Mouse (Mus musculus) heart, postnatal 0 days (tissue): ENCODE measurements around the gene Fam240a. TPM values are rescaled to one million over a fixed set of nuclear protein-coding genes. Genes with fewer than 3 reads are reported as not detected.

Source experiments
- ATAC-seq: fragments of 200-750 bp; cut with Nextera tagmentation; 2 replicates; pipeline ENCODE4 v1.8.0; 2017; ENCODE audit warnings: low read depth, moderate number of reproducible peaks, moderate library complexity; ENCODE audit not compliant: insufficient read depth
- DNase-seq: peaks from one replicate; pipeline ENCODE4 v3.0.0-alpha.2; 2016; ENCODE audit warnings: low spot score
- H3K27ac ChIP-seq: fragments of 300-500 bp; sonication (generic); 2 replicates; pipeline ENCODE4 v1.5.1; 2014; ENCODE audit warnings: low read depth, mild to moderate bottlenecking
- H3K27me3 ChIP-seq: fragments of 300-500 bp; sonication (generic); 2 replicates; pipeline ENCODE4 v1.6.1; 2014; ENCODE audit warnings: low read length, mixed read lengths; ENCODE audit not compliant: control insufficient read depth, insufficient read depth
- H3K36me3 ChIP-seq: fragments of 300-500 bp; sonication (generic); replicated peaks from 2 replicates; pipeline ENCODE4 v1.6.1; 2014; ENCODE audit warnings: low read length, mixed read lengths; ENCODE audit not compliant: control insufficient read depth, insufficient read depth
- H3K4me1 ChIP-seq: fragments of 300-500 bp; sonication (generic); 2 replicates; pipeline ENCODE4 v1.6.1; 2014; ENCODE audit warnings: antibody characterized with exemption; ENCODE audit not compliant: control insufficient read depth, insufficient read depth
- H3K4me2 ChIP-seq: fragments of 300-500 bp; sonication (generic); 2 replicates; pipeline ENCODE4 v1.6.1; 2014; ENCODE audit warnings: low read depth, mild to moderate bottlenecking, low read length, moderate library complexity
- H3K4me3 ChIP-seq: fragments of 300-500 bp; sonication (generic); 2 replicates; pipeline ENCODE4 v1.5.1; 2014; ENCODE audit warnings: low read depth, low read length
- H3K9ac ChIP-seq: fragments of 300-500 bp; sonication (generic); replicated peaks from 2 replicates; pipeline ENCODE4 v1.6.1; 2014; ENCODE audit warnings: low read depth, low read length, mixed read lengths
- H3K9me3 ChIP-seq: fragments of 300-500 bp; sonication (generic); replicated peaks from 2 replicates; pipeline ENCODE4 v1.6.1; 2016; ENCODE audit warnings: low read length; ENCODE audit not compliant: control insufficient read depth
- CTCF ChIP-seq: IDR thresholded peaks from 2 replicates; pipeline ENCODE4 v1.5.1; 2016; ENCODE audit warnings: antibody characterized with exemption, control low read depth, low read depth
- EP300 ChIP-seq: IDR thresholded peaks from 2 replicates; pipeline ENCODE4 v1.6.1; 2016; ENCODE audit warnings: antibody characterized with exemption, low read depth
- WGBS: fragments of 180-500 bp; shearing (Covaris S2); extraction: QIAGEN DNeasy Blood & Tissue Kit; methylation state at CpG from one replicate; pipeline ENCODE4 v1.1.7; 2014; 5-methylcytosine and 5-hydroxymethylcytosine counted together
- polyA plus RNA-seq: library from polyadenylated mRNA; unstranded; fragments of >200 nt; fragmentation: Nextera tagmentation; extraction: Ambion mirVana; gene quantifications from 2 replicates; pipeline ENCODE4 v1.2.1, GENCODE M21; 2015
- total RNA-seq: library from RNA; depleted of rRNA; stranded (reverse); fragments of >200 nt; gene quantifications from 2 replicates; pipeline ENCODE4 v1.2.3, GENCODE M21; 2014; ENCODE audit warnings: low replicate concordance

Gene Fam240a
- total and polyA plus RNA-seq, 2 experiments from 2014 or later = not detected

- H3K9me3 ChIP-seq = no peaks in the 10 kb centered on the region
- no peak overlapping the region for H3K4me2 ChIP-seq
- H3K4me1 ChIP-seq = peaks cover 17% of the 10 kb centered on the region
- H3K27me3 ChIP-seq = no peaks in the 10 kb centered on the region
- DNase-seq = no peak
- H3K9ac ChIP-seq = no peak overlapping the region
- TF ChIP-seq EP300 (no peak), CTCF (no peak)
- H3K27ac ChIP-seq = no peak overlapping the region
- no peak for ATAC-seq
- H3K4me3 ChIP-seq = no peak overlapping the region
- peaks cover 12% of the 10 kb centered on the region for H3K36me3 ChIP-seq
- 80% methylated on average over 13 of the region's 13 CpGs for WGBS
Measured at GRCm38 (mm10) chr9:110960230-110961149, 43.8 kb upstream of the Fam240a start.

GRCm38 (mm10) chr9:110959669-110960068 lies 43.0 kb upstream of the Fam240a start:
- no peak for DNase-seq
- Histone ChIP-seq H3K9me3 (no peaks in the 10 kb centered on the region), H3K27ac (no peak overlapping the region), H3K4me1 (peaks cover 17% of the 10 kb centered on the region), H3K27me3 (no peaks in the 10 kb centered on the region), H3K4me2 (no peak overlapping the region), H3K4me3 (no peak overlapping the region), H3K36me3 (peaks cover 9% of the 10 kb centered on the region), H3K9ac (no peak overlapping the region)
- TF ChIP-seq CTCF = no peak
- TF ChIP-seq EP300 = no peak
- WGBS = 65% methylated on average over 5 of the region's 5 CpGs
- no peak for ATAC-seq

- Histone ChIP-seq H3K4me2 (no peak overlapping the region), H3K27ac (peak overlapping the region; percentile 86), H3K36me3 (peaks cover 4% of the 10 kb centered on the region), H3K4me3 (no peak overlapping the region), H3K4me1 (peaks cover 11% of the 10 kb centered on the region), H3K27me3 (no peaks in the 10 kb centered on the region), H3K9me3 (no peaks in the 10 kb centered on the region), H3K9ac (no peak overlapping the region)
- 66% methylated on average over 6 of the region's 6 CpGs for WGBS
- peak; percentile 77 for TF ChIP-seq EP300
- TF ChIP-seq CTCF = no peak
- DNase-seq = peak; percentile 29
- peak; percentile 39 for ATAC-seq
Measured at GRCm38 (mm10) chr9:110955962-110956361, 39.3 kb upstream of the Fam240a start.

- Histone ChIP-seq H3K4me2 (peak overlapping the region; percentile 91), H3K4me3 (peak overlapping the region; percentile 53), H3K27me3 (no peaks in the 10 kb centered on the region), H3K4me1 (peaks cover 11% of the 10 kb centered on the region), H3K9ac (no peak overlapping the region), H3K27ac (peak overlapping the region; percentile 86), H3K9me3 (no peaks in the 10 kb centered on the region), H3K36me3 (peaks cover 4% of the 10 kb centered on the region)
- WGBS = 37% methylated on average over 2 of the region's 2 CpGs
- no peak for DNase-seq
- TF ChIP-seq EP300 (no peak), CTCF (no peak)
- ATAC-seq = no peak
Measured at GRCm38 (mm10) chr9:110954681-110955445, 38.2 kb upstream of the Fam240a start.

- Histone ChIP-seq H3K4me3 (peak overlapping the region; percentile 53), H3K9me3 (no peaks in the 10 kb centered on the region), H3K9ac (peak overlapping the region; percentile 41), H3K27ac (peak overlapping the region; percentile 86), H3K27me3 (no peaks in the 10 kb centered on the region), H3K4me2 (peak overlapping the region; percentile 91), H3K36me3 (peaks cover 4% of the 10 kb centered on the region), H3K4me1 (peaks cover 16% of the 10 kb centered on the region)
- WGBS = under 1% methylated on average over 44 of the region's 44 CpGs
- ATAC-seq (peak; percentile 62), DNase-seq (peak; percentile 73)
- TF ChIP-seq EP300 (peak; percentile 88), CTCF (peak; percentile 79)
Measured at GRCm38 (mm10) chr9:110953550-110954461, 37.1 kb upstream of the Fam240a start.
